Mouse (Mus musculus): ENCODE data around the gene Pgap3.
A peak's percentile ranks its signal among the peaks of the same experiment; 100 is the strongest.
"Not testable (repeated sequence)": the region's sequence is repeated elsewhere in the genome, so short reads cannot be mapped to it uniquely, and the experiment has no call there.

The Pgap3 gene

GRCm38 (mm10) chr11:98383261-98384030 lies 16.8 kb downstream of the Pgap3 start, which contains the start of gene Tcap:
Tcap (plus strand) TSS chr11:98383811.
- DNase-seq (ENCODE audit: low spot score in 2 of 2) = peak; percentile 70 to 80

GRCm38 (mm10) chr11:98382405-98382804 lies 17.9 kb downstream of the Pgap3 start:
- DNase-seq (ENCODE audit: low spot score in 2 of 2) = not testable (repeated sequence)

- DNase-seq (ENCODE audit: low spot score in 2 of 2) = no peak
Measured at GRCm38 (mm10) chr11:98381651-98382050, 18.6 kb downstream of the Pgap3 start.

- peak; percentile 51 to 55 for DNase-seq (ENCODE audit: low spot score in 2 of 2)
Measured at GRCm38 (mm10) chr11:98380106-98380505, 20.2 kb downstream of the Pgap3 start.

- peak; percentile 66 to 71 for DNase-seq (ENCODE audit: low spot score in 2 of 2)
Measured at GRCm38 (mm10) chr11:98379379-98379778, 20.9 kb downstream of the Pgap3 start.

- peak; percentile 82 to 84 for DNase-seq (ENCODE audit: low spot score in 2 of 2)
Measured at GRCm38 (mm10) chr11:98377787-98378186, 22.5 kb downstream of the Pgap3 start.

- no peak for DNase-seq (ENCODE audit: low spot score in 2 of 2)
Measured at GRCm38 (mm10) chr11:98376756-98377155, 23.5 kb downstream of the Pgap3 start.

GRCm38 (mm10) chr11:98374266-98374665 lies 26.0 kb downstream of the Pgap3 start:
- peak; percentile 62 to 71 for DNase-seq (ENCODE audit: low spot score in 2 of 2)

GRCm38 (mm10) chr11:98373244-98373643 lies 27.0 kb downstream of the Pgap3 start:
- no peak for DNase-seq (ENCODE audit: low spot score in 2 of 2)

- peak in 1 of 2 experiments; percentile 55 for DNase-seq (ENCODE audit: low spot score in 2 of 2)
Measured at GRCm38 (mm10) chr11:98372406-98372805, 27.9 kb downstream of the Pgap3 start.

- no peak for DNase-seq (ENCODE audit: low spot score in 2 of 2)
Measured at GRCm38 (mm10) chr11:98371556-98372240, 28.6 kb downstream of the Pgap3 start.

- no peak for DNase-seq (ENCODE audit: low spot score in 2 of 2)
Measured at GRCm38 (mm10) chr11:98370588-98370987, 29.7 kb downstream of the Pgap3 start.

- no peak for DNase-seq (ENCODE audit: low spot score in 2 of 2)
Measured at GRCm38 (mm10) chr11:98369337-98369736, 31.0 kb downstream of the Pgap3 start.

GRCm38 (mm10) chr11:98367863-98368186 lies 32.5 kb downstream of the Pgap3 start:
- DNase-seq (ENCODE audit: low spot score in 2 of 2) = no peak

- no peak for DNase-seq (ENCODE audit: low spot score in 2 of 2)
Measured at GRCm38 (mm10) chr11:98367171-98367862, 33.0 kb downstream of the Pgap3 start.

GRCm38 (mm10) chr11:98366290-98366689 lies 34.0 kb downstream of the Pgap3 start:
- no peak for DNase-seq (ENCODE audit: low spot score in 2 of 2)

- no peak for DNase-seq (ENCODE audit: low spot score in 2 of 2)
Measured at GRCm38 (mm10) chr11:98364410-98364809, 35.9 kb downstream of the Pgap3 start.

- no peak for DNase-seq (ENCODE audit: low spot score in 2 of 2)
Measured at GRCm38 (mm10) chr11:98363817-98364216, 36.5 kb downstream of the Pgap3 start.

GRCm38 (mm10) chr11:98360866-98361521 lies 39.3 kb downstream of the Pgap3 start:
- no peak for DNase-seq (ENCODE audit: low spot score in 2 of 2)

GRCm38 (mm10) chr11:98358161-98359083 lies 41.9 kb downstream of the Pgap3 start, which contains the start of gene Stard3:
Stard3 (plus strand) TSS chr11:98358368.
- DNase-seq (ENCODE audit: low spot score in 2 of 2) = peak; percentile 82 to 89
